Mouse (Mus musculus) kidney, adult 18-20 months (tissue): ENCODE data around the gene Hist1h4m.
"Not testable (repeated sequence)": the region's sequence is repeated elsewhere in the genome, so short reads cannot be mapped to it uniquely, and the experiment has no call there.

Experiments used
- DNase-seq: peaks from one replicate; pipeline ENCODE4 v3.0.0; 2021

Hist1h4m gene

GRCm38 (mm10) chr13:21811539-21811938 lies at the start of gene Hist1h4m:
Hist1h4m (plus strand) TSS chr13:21811746.
- peak; percentile 18 for DNase-seq

GRCm38 (mm10) chr13:21778814-21779766 lies 32.5 kb upstream of the Hist1h4m start:
- DNase-seq = peak; percentile 28

- peak; percentile 34 for DNase-seq
These were observed 31.5 kb upstream of the Hist1h4m start, which contains the start of gene Hist1h1b for GRCm38 (mm10) chr13:21779767-21780731. Hist1h1b (minus strand) TSS chr13:21780625.

GRCm38 (mm10) chr13:21781021-21781555 lies 30.5 kb upstream of the Hist1h4m start:
- no peak for DNase-seq

GRCm38 (mm10) chr13:21781639-21782038 lies 29.9 kb upstream of the Hist1h4m start:
- DNase-seq = no peak

GRCm38 (mm10) chr13:21782361-21783254 lies 28.9 kb upstream of the Hist1h4m start:
- peak; percentile 9 for DNase-seq

- peak; percentile 30 for DNase-seq
These were observed 28.3 kb upstream of the Hist1h4m start, which contains the start of gene Hist1h3i for GRCm38 (mm10) chr13:21783255-21783617. Hist1h3i (minus strand) TSS chr13:21783370.

GRCm38 (mm10) chr13:21783734-21784161 lies 27.8 kb upstream of the Hist1h4m start:
- peak; percentile 5 for DNase-seq

- DNase-seq = no peak
These were observed 27.2 kb upstream of the Hist1h4m start for GRCm38 (mm10) chr13:21784311-21784710.

- no peak for DNase-seq
These were observed 25.2 kb upstream of the Hist1h4m start for GRCm38 (mm10) chr13:21786189-21786898.

- DNase-seq = peak; percentile 70
These were observed 24.5 kb upstream of the Hist1h4m start, which contains the start of the genes Hist1h2an and Hist1h2bp for GRCm38 (mm10) chr13:21786899-21787629. Hist1h2an (minus strand) TSS chr13:21787218. Hist1h2bp (plus strand) TSS chr13:21787461.

- DNase-seq = no peak
These were observed 23.6 kb upstream of the Hist1h4m start for GRCm38 (mm10) chr13:21787760-21788593.

GRCm38 (mm10) chr13:21789925-21790324 lies 21.6 kb upstream of the Hist1h4m start:
- no peak for DNase-seq

GRCm38 (mm10) chr13:21790601-21791283 lies 20.8 kb upstream of the Hist1h4m start:
- DNase-seq = no peak

- no peak for DNase-seq
These were observed 16.0 kb upstream of the Hist1h4m start for GRCm38 (mm10) chr13:21795584-21795983.

GRCm38 (mm10) chr13:21797163-21797562 lies 14.4 kb upstream of the Hist1h4m start:
- DNase-seq = not testable (repeated sequence)

GRCm38 (mm10) chr13:21803058-21803457 lies 8.5 kb upstream of the Hist1h4m start:
- DNase-seq = not testable (repeated sequence)

- DNase-seq = not testable (repeated sequence)
These were observed 1.5 kb upstream of the Hist1h4m start, which contains the start of the genes Hist1h2bq and Hist1h2ao for GRCm38 (mm10) chr13:21810073-21810472. Hist1h2bq (minus strand) TSS chr13:21810197. Hist1h2ao (plus strand) TSS chr13:21810465.
